Mouse (Mus musculus) forebrain, embryonic 13.5 days (tissue): ENCODE data around the gene Ndrg2. TPM values are rescaled to one million over a fixed set of nuclear protein-coding genes. Genes with fewer than 3 reads are reported as not detected.

Source experiments
- polyA plus RNA-seq: library from polyadenylated mRNA; unstranded; fragments of >200 nt; fragmentation: Nextera tagmentation; extraction: Ambion mirVana; gene quantifications from 2 replicates; pipeline ENCODE4 v1.2.1, GENCODE M21; 2015

Gene Ndrg2
- polyA plus RNA-seq, 1 experiment from 2014 or later: 99.0 TPM

Other genes with a start within 250 kb of the Ndrg2 start
- not detected in 2 replicates for gene Gm17079, start 218.7 kb downstream of the Ndrg2 start, polyA plus RNA-seq
- gene Gm5800, start 197.0 kb downstream of the Ndrg2 start, polyA plus RNA-seq: not detected in 2 replicates
- not detected in 2 replicates for gene Ang4, start 140.6 kb downstream of the Ndrg2 start, polyA plus RNA-seq
- not detected in 2 replicates for gene AY358078, start 114.1 kb downstream of the Ndrg2 start, polyA plus RNA-seq
- not detected in 2 replicates for gene Ear6, start 60.5 kb downstream of the Ndrg2 start, polyA plus RNA-seq
- gene Mettl17, start 29.3 kb downstream of the Ndrg2 start, polyA plus RNA-seq: 60.5 and 76.5 TPM in 2 replicates
- gene Slc39a2, start 21.3 kb downstream of the Ndrg2 start, polyA plus RNA-seq: 1.3 and 1.5 TPM in 2 replicates
- not detected in 2 replicates for gene Tppp2, start 4.3 kb upstream of the Ndrg2 start, polyA plus RNA-seq
- not detected in 2 replicates for gene Rnase13, start 8.6 kb upstream of the Ndrg2 start, polyA plus RNA-seq
- gene Arhgef40, start 70.6 kb upstream of the Ndrg2 start, polyA plus RNA-seq: 75.9 and 84.7 TPM in 2 replicates
- gene Tmem253, start 101.5 kb upstream of the Ndrg2 start, polyA plus RNA-seq: 0.63 and 0.96 TPM in 2 replicates
- gene Zfp219, start 106.6 kb upstream of the Ndrg2 start, polyA plus RNA-seq: 52.3 and 58.6 TPM in 2 replicates
- not detected in 2 replicates for gene Olfr221, start 128.3 kb upstream of the Ndrg2 start, polyA plus RNA-seq
- gene Hnrnpc, start 189.9 kb upstream of the Ndrg2 start, polyA plus RNA-seq: 830 and 894 TPM in 2 replicates
- 82.5 and 91.0 TPM in 2 replicates for gene Rpgrip1, start 196.5 kb upstream of the Ndrg2 start, polyA plus RNA-seq